Mouse (Mus musculus) E14TG2a.4 (cell line): Measurements from ENCODE around the gene Jph3.

Experiments used
- H3K27me3 ChIP-seq: 2 replicates; pipeline ENCODE4 v1.6.1; 2014; ENCODE audit warnings: low read length, control low read depth; ENCODE audit not compliant: insufficient read depth
- H3K36me3 ChIP-seq: 2 replicates; pipeline ENCODE4 v1.6.1; 2014; ENCODE audit warnings: low read length, control low read depth; ENCODE audit not compliant: insufficient read depth
- H3K4me1 ChIP-seq: replicated peaks from 2 replicates; pipeline ENCODE4 v1.6.1; 2014; ENCODE audit warnings: low read depth, low read length, control low read depth
- H3K4me3 ChIP-seq: replicated peaks from 2 replicates; pipeline ENCODE4 v1.5.1; 2014; ENCODE audit warnings: mild to moderate bottlenecking, low read length
- H3K9me3 ChIP-seq: 2 replicates; pipeline ENCODE4 v1.6.1; 2014; ENCODE audit warnings: low read length, control low read depth
- CTCF ChIP-seq: conservative IDR thresholded peaks from 2 replicates; pipeline ENCODE4 v1.5.1; 2014; ENCODE audit warnings: low read length
- NANOG ChIP-seq: IDR thresholded peaks from 2 replicates; pipeline ENCODE4 v1.6.1; 2014; ENCODE audit warnings: borderline replicate concordance, low read length, mixed read lengths
- POU5F1 ChIP-seq: IDR thresholded peaks from 2 replicates; pipeline ENCODE4 v1.6.1; 2014; ENCODE audit warnings: low read length, borderline replicate concordance

Jph3 gene

GRCm38 (mm10) chr8:121729323-121729722, at the start of gene Jph3:
TSS of gene Jph3 (plus strand) at chr8:121729623.
- Histone ChIP-seq H3K4me1 (peaks cover 27% of the 10 kb centered on the region), H3K36me3 (no peaks in the 10 kb centered on the region), H3K27me3 (peaks cover 65% of the 10 kb centered on the region), H3K9me3 (no peaks in the 10 kb centered on the region), H3K4me3 (peak within 1 kb of the TSS; percentile 79)
- no peak for TF ChIP-seq NANOG

GRCm38 (mm10) chr8:121680896-121681295, 48.5 kb upstream of the Jph3 start:
- Histone ChIP-seq H3K4me1 (peaks cover 27% of the 10 kb centered on the region), H3K9me3 (no peaks in the 10 kb centered on the region), H3K27me3 (peaks cover 2% of the 10 kb centered on the region; the same call in 1 of the 2 replicates), H3K36me3 (no peaks in the 10 kb centered on the region), H3K4me3 (no peak overlapping the region)
- TF ChIP-seq POU5F1 = no peak

GRCm38 (mm10) chr8:121681457-121681856, 48.0 kb upstream of the Jph3 start:
- H3K9me3 ChIP-seq = no peaks in the 10 kb centered on the region
- no peak for TF ChIP-seq POU5F1
- no peak for TF ChIP-seq NANOG
- no peak for TF ChIP-seq CTCF
- H3K4me3 ChIP-seq = no peak overlapping the region
- H3K4me1 ChIP-seq = peaks cover 27% of the 10 kb centered on the region
- H3K27me3 ChIP-seq = peaks cover 2% of the 10 kb centered on the region; the same call in 1 of the 2 replicates
- no peaks in the 10 kb centered on the region for H3K36me3 ChIP-seq

- Histone ChIP-seq H3K4me1 (peaks cover 42% of the 10 kb centered on the region), H3K4me3 (no peak overlapping the region), H3K36me3 (no peaks in the 10 kb centered on the region), H3K27me3 (no peaks in the 10 kb centered on the region), H3K9me3 (no peaks in the 10 kb centered on the region)
- TF ChIP-seq CTCF (no peak), NANOG (no peak), POU5F1 (no peak)
Observed at GRCm38 (mm10) chr8:121683083-121683832, 46.2 kb upstream of the Jph3 start.

GRCm38 (mm10) chr8:121685419-121685818, 44.0 kb upstream of the Jph3 start:
- Histone ChIP-seq H3K27me3 (no peaks in the 10 kb centered on the region), H3K4me1 (peaks cover 49% of the 10 kb centered on the region), H3K9me3 (no peaks in the 10 kb centered on the region), H3K36me3 (no peaks in the 10 kb centered on the region), H3K4me3 (no peak overlapping the region)
- TF ChIP-seq CTCF (peak; percentile 63), NANOG (no peak), POU5F1 (no peak)

- Histone ChIP-seq H3K4me3 (0 out of 2 replicates have a peak overlapping the region, but pooled peaks have one; percentile 4), H3K36me3 (no peaks in the 10 kb centered on the region), H3K9me3 (peaks cover 4% of the 10 kb centered on the region; the same call in 1 of the 2 replicates), H3K4me1 (peaks cover 47% of the 10 kb centered on the region), H3K27me3 (no peaks in the 10 kb centered on the region)
- TF ChIP-seq POU5F1 (no peak), NANOG (no peak), CTCF (no peak)
Observed at GRCm38 (mm10) chr8:121687455-121688161, 41.8 kb upstream of the Jph3 start.

GRCm38 (mm10) chr8:121688496-121688895, 40.9 kb upstream of the Jph3 start:
- Histone ChIP-seq H3K27me3 (no peaks in the 10 kb centered on the region), H3K4me3 (no peak overlapping the region), H3K9me3 (peaks cover 4% of the 10 kb centered on the region; the same call in 1 of the 2 replicates), H3K4me1 (peaks cover 51% of the 10 kb centered on the region), H3K36me3 (no peaks in the 10 kb centered on the region)
- TF ChIP-seq CTCF (no peak), NANOG (no peak), POU5F1 (no peak)

- TF ChIP-seq CTCF (peak; percentile 99), NANOG (no peak), POU5F1 (no peak)
- peaks cover 41% of the 10 kb centered on the region for H3K4me1 ChIP-seq
- H3K27me3 ChIP-seq = peaks cover under 1% of the 10 kb centered on the region; the same call in 1 of the 2 replicates
- H3K9me3 ChIP-seq = peaks cover 4% of the 10 kb centered on the region; the same call in 1 of the 2 replicates
- H3K36me3 ChIP-seq = no peaks in the 10 kb centered on the region
- H3K4me3 ChIP-seq = 0 out of 2 replicates have a peak overlapping the region, but pooled peaks have one; percentile 60
Observed at GRCm38 (mm10) chr8:121694453-121694852, 35.0 kb upstream of the Jph3 start.
